Mouse (Mus musculus): Measurements from ENCODE around the gene Cox6b1. TPM values are rescaled to one million over a fixed set of nuclear protein-coding genes. Genes with fewer than 3 reads are reported as not detected.

The Cox6b1 gene
- total and polyA plus RNA-seq, 2 experiments = 399 to 640 TPM

- DNase-seq (ENCODE audit: extremely low read depth, low read depth, low spot score) = peak; percentile 41
- no peak overlapping the region for H3K27ac ChIP-seq (replicated peaks; ENCODE audit: insufficient read depth, low read depth, low read length)
- WGBS = 55% methylated on average over 2 of the region's 2 CpGs
- H3K27me3 ChIP-seq (ENCODE audit: control insufficient read depth, insufficient read depth, low read length) = no peaks in the 10 kb centered on the region
- TF ChIP-seq POLR2A (IDR thresholded peaks at IDR 0.05; ENCODE audit: extremely low read depth, insufficient read depth, low read length) (no peak), CTCF (IDR thresholded peaks at IDR 0.05; ENCODE audit: low read depth, low read length) (0 out of 2 replicates have a peak, but pooled peaks have one; percentile 10)
- no peaks in the 10 kb centered on the region for H3K79me2 ChIP-seq (ENCODE audit: control insufficient read depth, insufficient read depth, low read length)
- H3K4me1 ChIP-seq (ENCODE audit: control insufficient read depth, insufficient read depth, low read length) = no peaks in the 10 kb centered on the region
- H3K36me3 ChIP-seq (ENCODE audit: control insufficient read depth, insufficient read depth, low read length) = peaks cover 17% of the 10 kb centered on the region
- no peak overlapping the region for H3K9ac ChIP-seq (ENCODE audit: low read depth, low read length)
- no peak overlapping the region for H3K4me3 ChIP-seq (ENCODE audit: insufficient read depth, low read depth, low read length)
Measured at GRCm38 (mm10) chr7:30614454-30614853, 11.5 kb downstream of the Cox6b1 start.

- 19% methylated on average over 14 of the region's 14 CpGs for WGBS
- no peaks in the 10 kb centered on the region for H3K4me1 ChIP-seq (ENCODE audit: control insufficient read depth, insufficient read depth, low read length)
- peak; percentile 38 for DNase-seq (ENCODE audit: extremely low read depth, low read depth, low spot score)
- H3K79me2 ChIP-seq (ENCODE audit: control insufficient read depth, insufficient read depth, low read length) = no peaks in the 10 kb centered on the region
- no peak overlapping the region for H3K9ac ChIP-seq (ENCODE audit: low read depth, low read length)
- no peaks in the 10 kb centered on the region for H3K27me3 ChIP-seq (ENCODE audit: control insufficient read depth, insufficient read depth, low read length)
- H3K4me3 ChIP-seq (ENCODE audit: insufficient read depth, low read depth, low read length) = no peak overlapping the region
- H3K36me3 ChIP-seq (ENCODE audit: control insufficient read depth, insufficient read depth, low read length) = peaks cover 14% of the 10 kb centered on the region
- H3K27ac ChIP-seq (replicated peaks; ENCODE audit: insufficient read depth, low read depth, low read length) = no peak overlapping the region
- TF ChIP-seq CTCF (IDR thresholded peaks at IDR 0.05; ENCODE audit: low read depth, low read length) (peak; percentile 79), POLR2A (IDR thresholded peaks at IDR 0.05; ENCODE audit: extremely low read depth, insufficient read depth, low read length) (no peak)
Measured at GRCm38 (mm10) chr7:30613529-30614112, 12.3 kb downstream of the Cox6b1 start.

GRCm38 (mm10) chr7:30612654-30613402, 13.1 kb downstream of the Cox6b1 start, which contains the start of gene Upk1a:
TSS of gene Upk1a (minus strand) at chr7:30612847.
- no peak within 1 kb of the TSS for H3K4me3 ChIP-seq (ENCODE audit: insufficient read depth, low read depth, low read length)
- H3K9ac ChIP-seq (ENCODE audit: low read depth, low read length) = no peak within 1 kb of the TSS
- DNase-seq (ENCODE audit: extremely low read depth, low read depth, low spot score) = no peak
- TF ChIP-seq POLR2A (IDR thresholded peaks at IDR 0.05; ENCODE audit: extremely low read depth, insufficient read depth, low read length) = no peak
- TF ChIP-seq CTCF (IDR thresholded peaks at IDR 0.05; ENCODE audit: low read depth, low read length) = no peak
- no peaks in the 10 kb centered on the region for H3K79me2 ChIP-seq (ENCODE audit: control insufficient read depth, insufficient read depth, low read length)
- no peak within 1 kb of the TSS for H3K27ac ChIP-seq (replicated peaks; ENCODE audit: insufficient read depth, low read depth, low read length)
- no peaks in the 10 kb centered on the region for H3K4me1 ChIP-seq (ENCODE audit: control insufficient read depth, insufficient read depth, low read length)
- 78% methylated on average over 8 of the region's 8 CpGs for WGBS
- H3K27me3 ChIP-seq (ENCODE audit: control insufficient read depth, insufficient read depth, low read length) = no peaks in the 10 kb centered on the region
- peaks cover 9% of the 10 kb centered on the region for H3K36me3 ChIP-seq (ENCODE audit: control insufficient read depth, insufficient read depth, low read length)

GRCm38 (mm10) chr7:30610043-30610442, 15.9 kb downstream of the Cox6b1 start:
- TF ChIP-seq POLR2A (IDR thresholded peaks at IDR 0.05; ENCODE audit: extremely low read depth, insufficient read depth, low read length) (no peak), CTCF (IDR thresholded peaks at IDR 0.05; ENCODE audit: low read depth, low read length) (no peak)
- Histone ChIP-seq H3K4me3 (ENCODE audit: insufficient read depth, low read depth, low read length) (no peak overlapping the region), H3K4me1 (ENCODE audit: control insufficient read depth, insufficient read depth, low read length) (no peaks in the 10 kb centered on the region), H3K27me3 (ENCODE audit: control insufficient read depth, insufficient read depth, low read length) (no peaks in the 10 kb centered on the region), H3K36me3 (ENCODE audit: control insufficient read depth, insufficient read depth, low read length) (no peaks in the 10 kb centered on the region), H3K79me2 (ENCODE audit: control insufficient read depth, insufficient read depth, low read length) (no peaks in the 10 kb centered on the region), H3K27ac (replicated peaks; ENCODE audit: insufficient read depth, low read depth, low read length) (no peak overlapping the region), H3K9ac (ENCODE audit: low read depth, low read length) (no peak overlapping the region)
- DNase-seq (ENCODE audit: extremely low read depth, low read depth, low spot score) = no peak
- WGBS = 75% methylated on average over 7 of the region's 7 CpGs

GRCm38 (mm10) chr7:30608476-30608875, 17.5 kb downstream of the Cox6b1 start:
- WGBS = 66% methylated on average over 16 of the region's 16 CpGs
- Histone ChIP-seq H3K4me3 (ENCODE audit: insufficient read depth, low read depth, low read length) (no peak overlapping the region), H3K4me1 (ENCODE audit: control insufficient read depth, insufficient read depth, low read length) (no peaks in the 10 kb centered on the region), H3K36me3 (ENCODE audit: control insufficient read depth, insufficient read depth, low read length) (no peaks in the 10 kb centered on the region), H3K27me3 (ENCODE audit: control insufficient read depth, insufficient read depth, low read length) (no peaks in the 10 kb centered on the region), H3K9ac (ENCODE audit: low read depth, low read length) (no peak overlapping the region), H3K79me2 (ENCODE audit: control insufficient read depth, insufficient read depth, low read length) (no peaks in the 10 kb centered on the region), H3K27ac (replicated peaks; ENCODE audit: insufficient read depth, low read depth, low read length) (no peak overlapping the region)
- DNase-seq (ENCODE audit: extremely low read depth, low read depth, low spot score) = no peak
- TF ChIP-seq POLR2A (IDR thresholded peaks at IDR 0.05; ENCODE audit: extremely low read depth, insufficient read depth, low read length) = no peak
- TF ChIP-seq CTCF (IDR thresholded peaks at IDR 0.05; ENCODE audit: low read depth, low read length) = no peak

Data from liver, adult 2 months (tissue).